Mouse (Mus musculus): ENCODE data around the gene 1700009N14Rik.

The 1700009N14Rik gene

DNA sequence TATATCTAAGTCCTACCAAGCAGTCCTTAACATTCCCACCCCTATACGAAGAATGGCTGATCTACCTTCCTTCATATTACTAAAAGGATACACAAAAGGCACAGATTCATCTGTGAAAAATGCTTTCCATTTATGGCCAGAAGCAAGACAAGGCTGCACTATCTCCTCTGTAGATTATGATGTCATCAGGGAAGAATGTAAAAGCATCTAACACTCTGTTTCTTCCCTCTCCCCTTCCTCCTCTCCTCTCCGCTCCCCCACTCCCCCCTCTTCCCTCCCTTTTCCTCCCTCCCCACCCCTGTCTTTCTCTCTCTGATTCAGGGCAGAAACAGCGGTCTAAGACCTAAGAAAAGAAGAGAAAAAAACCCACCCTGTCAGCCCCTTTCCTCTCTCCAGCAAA lies at the start of gene 1700009N14Rik:
1700009N14Rik (plus strand) TSS at position 227 of the 400 bp plus-strand sequence.
- in situ Hi-C loops (cut with MboI; ENCODE audit: low sequenced_read_pairs), result no loop called here

DNA sequence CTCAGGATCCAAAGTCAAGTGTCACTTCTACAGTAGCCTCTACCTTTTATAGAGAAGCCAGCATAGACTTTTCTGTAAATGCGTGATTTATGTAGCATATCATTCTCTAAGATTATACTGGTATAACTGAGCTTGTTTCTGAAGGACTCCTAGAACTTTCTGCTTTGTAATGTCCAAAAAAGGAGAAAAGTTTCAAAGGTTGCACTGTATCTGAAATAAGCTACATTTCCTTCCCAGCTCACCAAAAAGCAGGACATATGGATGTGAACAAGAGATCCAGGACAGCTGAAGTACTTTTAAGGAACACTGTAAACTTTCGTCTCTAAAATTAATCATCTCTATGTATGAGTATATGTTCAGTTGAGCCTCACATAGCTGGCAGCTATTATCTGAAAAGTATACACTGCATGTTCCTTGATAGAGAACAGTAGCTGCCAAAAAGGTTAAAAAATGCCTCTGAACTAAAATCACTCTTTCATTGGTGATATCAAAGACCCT lies 12.2 kb upstream of the 1700009N14Rik start:
- in situ Hi-C loops (cut with MboI; ENCODE audit: low sequenced_read_pairs), result no loop called here

DNA sequence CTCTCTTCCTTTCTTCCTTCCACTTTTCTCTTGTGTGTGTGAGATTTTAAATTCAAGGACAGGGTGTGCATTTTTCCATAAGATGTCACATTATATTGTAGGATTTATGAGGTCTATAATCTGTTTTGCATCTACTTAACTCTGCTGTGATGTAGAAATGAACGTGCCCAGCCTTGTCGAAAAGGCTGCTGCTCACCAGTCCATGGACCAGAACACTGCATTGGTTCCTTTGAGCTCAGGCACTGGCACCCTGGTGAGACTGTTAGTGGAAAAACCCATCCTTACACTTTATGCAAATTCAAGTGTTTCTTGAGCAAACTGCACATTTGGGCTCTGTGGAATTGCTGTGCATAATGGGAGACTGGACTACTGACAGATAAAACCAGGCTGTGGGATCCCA lies 24.2 kb downstream of the 1700009N14Rik start:
- in situ Hi-C loops (cut with MboI; ENCODE audit: low sequenced_read_pairs), result no loop called here

DNA sequence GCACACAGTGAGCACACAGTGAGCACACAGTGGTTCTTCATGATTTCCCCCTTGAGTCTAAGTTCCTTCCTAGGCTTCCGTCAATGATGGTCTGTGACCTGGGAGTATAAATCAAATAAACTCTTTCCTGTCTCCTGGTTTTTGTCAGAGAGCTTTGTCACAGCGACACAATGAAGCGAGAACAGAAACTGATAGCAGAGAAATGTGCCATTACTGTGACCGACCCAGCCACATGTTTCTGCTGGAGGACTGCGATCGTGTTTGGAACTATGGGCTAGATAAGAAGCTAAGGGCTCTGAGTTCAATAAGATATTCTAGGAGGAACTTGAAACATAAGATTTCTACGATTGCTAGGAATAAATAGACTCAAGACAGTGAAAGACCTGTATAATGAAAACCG lies 36.3 kb downstream of the 1700009N14Rik start:
- in situ Hi-C loops (cut with MboI; ENCODE audit: low sequenced_read_pairs), result no loop called here

DNA sequence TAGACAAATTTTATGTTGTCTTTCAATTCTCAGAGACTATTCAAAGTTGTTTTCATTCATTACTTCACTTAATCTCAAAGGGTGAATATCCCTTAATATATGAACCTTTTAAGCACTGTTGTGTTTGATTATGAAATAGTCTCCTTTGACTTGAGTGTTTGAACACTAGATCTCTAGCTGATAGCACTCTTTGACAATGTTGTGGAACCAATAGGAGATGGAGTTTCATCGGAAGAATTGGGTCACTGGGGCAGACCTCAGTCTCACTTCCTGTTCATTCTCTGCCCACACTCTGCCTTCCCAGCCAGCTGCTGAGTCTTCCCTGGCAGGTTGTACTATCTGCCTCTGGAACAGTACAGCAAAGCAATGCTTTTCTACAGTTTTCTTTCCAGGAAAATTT lies 43.5 kb downstream of the 1700009N14Rik start:
- in situ Hi-C loops (cut with MboI; ENCODE audit: low sequenced_read_pairs), result no loop called here

DNA sequence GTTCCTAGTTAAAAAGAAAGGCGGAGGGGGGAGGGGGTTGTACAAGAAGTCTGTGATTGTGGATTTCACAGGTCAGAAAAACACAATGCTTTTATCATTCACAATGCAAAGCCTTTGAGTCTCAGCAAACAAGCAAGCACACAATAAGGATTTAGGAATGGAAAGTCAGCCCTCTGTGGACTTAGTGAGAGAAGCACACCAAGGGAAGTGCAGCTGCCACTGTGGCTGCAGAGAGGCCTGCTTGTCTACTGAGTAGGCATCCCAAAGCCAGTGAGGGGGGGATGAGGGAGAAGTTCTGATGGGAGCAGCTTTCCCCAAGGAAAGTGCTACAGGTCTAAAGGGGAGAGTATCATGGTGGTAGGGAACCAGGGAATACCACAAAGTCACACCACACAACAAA lies 45.8 kb downstream of the 1700009N14Rik start:
- in situ Hi-C loops (cut with MboI; ENCODE audit: low sequenced_read_pairs), result no loop called here
